Mouse (Mus musculus) heart, embryonic 10.5 days (tissue): ENCODE data around the gene Map3k7cl. TPM values are rescaled to one million over a fixed set of nuclear protein-coding genes. Genes with fewer than 3 reads are reported as not detected.

ENCODE experiments used
- DNase-seq: peaks from one replicate; pipeline ENCODE4 v3.0.0-alpha.2; 2017; ENCODE audit warnings: low spot score
- H3K27ac ChIP-seq: fragments of 300-500 bp; sonication (generic); 2 replicates; pipeline ENCODE4 v1.5.1; 2016; ENCODE audit warnings: mild to moderate bottlenecking
- H3K27me3 ChIP-seq: fragments of 300-500 bp; sonication (generic); 2 replicates; pipeline ENCODE4 v1.6.1; 2016; ENCODE audit warnings: mild to moderate bottlenecking; ENCODE audit not compliant: poor library complexity, insufficient read depth, severe bottlenecking
- H3K36me3 ChIP-seq: fragments of 300-500 bp; sonication (generic); 2 replicates; pipeline ENCODE4 v1.6.1; 2016; ENCODE audit warnings: mild to moderate bottlenecking, moderate library complexity
- H3K4me1 ChIP-seq: fragments of 300-500 bp; sonication (generic); 2 replicates; pipeline ENCODE4 v1.6.1; 2016; ENCODE audit warnings: mild to moderate bottlenecking
- H3K4me3 ChIP-seq: fragments of 300-500 bp; sonication (generic); 2 replicates; pipeline ENCODE4 v1.5.1; 2016; ENCODE audit warnings: mild to moderate bottlenecking, moderate library complexity
- H3K9me3 ChIP-seq: fragments of 300-500 bp; sonication (generic); 2 replicates; pipeline ENCODE4 v1.6.1; 2016; ENCODE audit warnings: mild to moderate bottlenecking, moderate library complexity
- whole genome bisulfite sequencing: fragments of 180-500 bp; shearing (Covaris S2); methylation state at CpG from one replicate; pipeline ENCODE4 v1.1.7; 2016; 5-methylcytosine and 5-hydroxymethylcytosine counted together
- polyA plus RNA-seq: library from polyadenylated mRNA; unstranded; fragments of >200 nt; fragmentation: Nextera tagmentation; extraction: Ambion mirVana; gene quantifications from 2 replicates; pipeline ENCODE4 v1.2.1, GENCODE M21; 2016

The Map3k7cl gene
- polyA plus RNA-seq, 1 experiment from 2014 or later = not detected

GRCm38 (mm10) chr16:87569576-87570105 is 16.5 kb downstream of the Map3k7cl start:
- no peaks in the 10 kb centered on the region for H3K4me1 ChIP-seq
- no peak overlapping the region for H3K27ac ChIP-seq
- no peaks in the 10 kb centered on the region for H3K36me3 ChIP-seq
- no peaks in the 10 kb centered on the region for H3K27me3 ChIP-seq
- no peak overlapping the region for H3K4me3 ChIP-seq
- no peaks in the 10 kb centered on the region for H3K9me3 ChIP-seq
- no peak for DNase-seq
- 87% methylated on average over 7 of the region's 7 CpGs for WGBS

GRCm38 (mm10) chr16:87570334-87570733 is 17.2 kb downstream of the Map3k7cl start:
- DNase-seq = no peak
- WGBS = 73% methylated on average over 7 of the region's 7 CpGs
- Histone ChIP-seq H3K27ac (no peak overlapping the region), H3K4me1 (no peaks in the 10 kb centered on the region), H3K4me3 (no peak overlapping the region), H3K36me3 (no peaks in the 10 kb centered on the region), H3K9me3 (no peaks in the 10 kb centered on the region), H3K27me3 (no peaks in the 10 kb centered on the region)

- DNase-seq = no peak
- no peak overlapping the region for H3K4me3 ChIP-seq
- H3K27me3 ChIP-seq = no peaks in the 10 kb centered on the region
- 75% methylated on average over 5 of the region's 5 CpGs for WGBS
- no peaks in the 10 kb centered on the region for H3K9me3 ChIP-seq
- H3K4me1 ChIP-seq = no peaks in the 10 kb centered on the region
- H3K36me3 ChIP-seq = no peaks in the 10 kb centered on the region
- no peak overlapping the region for H3K27ac ChIP-seq
Measured at GRCm38 (mm10) chr16:87573409-87573808, 20.3 kb downstream of the Map3k7cl start.

DNA sequence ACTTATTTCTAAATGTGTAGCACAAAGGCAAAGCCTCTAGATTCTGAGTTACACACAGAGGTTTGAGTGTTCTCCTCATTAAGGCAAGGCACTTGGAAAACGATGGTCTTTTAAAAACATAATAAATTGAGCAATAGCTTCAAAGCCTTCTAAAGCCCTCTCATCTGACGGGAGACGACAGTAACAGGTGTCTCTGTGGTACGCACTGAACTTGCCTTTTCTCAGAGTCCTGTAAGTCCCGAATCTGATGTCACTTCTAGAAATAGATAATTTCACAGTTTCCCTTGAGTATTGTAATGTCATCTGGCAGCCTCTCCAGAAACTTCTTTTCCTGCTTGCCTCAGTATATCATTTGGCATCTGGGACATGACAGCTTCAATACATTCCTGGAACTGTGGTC is 21.0 kb downstream of the Map3k7cl start:
- Histone ChIP-seq H3K36me3 (no peaks in the 10 kb centered on the region), H3K9me3 (no peaks in the 10 kb centered on the region), H3K4me1 (no peaks in the 10 kb centered on the region), H3K27ac (no peak overlapping the region), H3K27me3 (no peaks in the 10 kb centered on the region), H3K4me3 (no peak overlapping the region)
- WGBS = 82% methylated on average over 5 of the region's 5 CpGs
- DNase-seq = no peak

- Histone ChIP-seq H3K4me1 (no peaks in the 10 kb centered on the region), H3K27ac (peak overlapping the region; percentile 10; the same call in 1 of the 2 replicates), H3K36me3 (no peaks in the 10 kb centered on the region), H3K4me3 (no peak overlapping the region), H3K27me3 (no peaks in the 10 kb centered on the region), H3K9me3 (no peaks in the 10 kb centered on the region)
- no peak for DNase-seq
- 69% methylated on average over 10 of the region's 10 CpGs for WGBS
Measured at GRCm38 (mm10) chr16:87575600-87575999, 22.5 kb downstream of the Map3k7cl start.

DNA sequence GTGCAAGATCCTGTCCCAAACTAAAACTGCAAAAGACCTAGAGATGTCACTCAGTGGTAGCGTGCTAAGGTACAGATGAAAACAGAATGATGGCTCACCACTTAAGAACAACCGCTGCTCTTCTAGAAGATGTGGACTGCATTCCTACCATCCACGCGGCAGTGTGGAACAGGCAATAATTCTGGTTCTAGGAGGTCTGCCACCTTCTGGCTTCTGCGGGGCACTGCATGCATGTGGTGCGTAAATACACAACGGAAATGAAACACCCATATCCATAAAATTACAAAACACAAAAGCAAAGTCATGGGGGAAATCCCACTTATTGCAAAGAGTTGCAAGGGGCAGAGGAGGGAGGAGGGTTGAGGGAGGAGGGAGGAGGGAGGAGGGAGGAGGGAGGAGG is 25.8 kb downstream of the Map3k7cl start:
- WGBS = 80% methylated on average over 7 of the region's 7 CpGs
- Histone ChIP-seq H3K27me3 (no peaks in the 10 kb centered on the region), H3K4me1 (no peaks in the 10 kb centered on the region), H3K4me3 (no peak overlapping the region), H3K9me3 (no peaks in the 10 kb centered on the region), H3K27ac (no peak overlapping the region), H3K36me3 (no peaks in the 10 kb centered on the region)
- DNase-seq = no peak

DNA sequence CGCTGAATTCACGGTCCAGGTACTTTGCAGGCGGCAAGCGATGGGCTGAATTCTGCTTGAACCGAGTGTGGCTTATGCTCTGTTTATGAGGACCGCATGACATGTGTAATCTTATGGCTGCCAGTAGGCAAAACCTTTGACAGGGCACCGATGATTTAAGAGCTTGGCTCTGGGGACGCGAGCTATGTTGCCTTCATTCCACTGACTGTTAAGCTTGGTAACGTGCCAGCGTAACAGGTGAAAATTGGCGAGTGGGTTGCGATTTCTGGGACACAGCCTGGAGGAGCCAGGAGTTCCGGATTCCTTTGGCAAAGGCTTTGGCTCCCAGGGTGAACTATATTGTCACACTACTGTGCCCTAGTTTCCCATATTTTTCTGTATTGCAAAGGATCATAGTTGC is 26.3 kb downstream of the Map3k7cl start:
- Histone ChIP-seq H3K9me3 (no peaks in the 10 kb centered on the region), H3K4me1 (no peaks in the 10 kb centered on the region), H3K36me3 (no peaks in the 10 kb centered on the region), H3K27me3 (no peaks in the 10 kb centered on the region), H3K4me3 (no peak overlapping the region), H3K27ac (no peak overlapping the region)
- no peak for DNase-seq
- 87% methylated on average over 14 of the region's 14 CpGs for WGBS

DNA sequence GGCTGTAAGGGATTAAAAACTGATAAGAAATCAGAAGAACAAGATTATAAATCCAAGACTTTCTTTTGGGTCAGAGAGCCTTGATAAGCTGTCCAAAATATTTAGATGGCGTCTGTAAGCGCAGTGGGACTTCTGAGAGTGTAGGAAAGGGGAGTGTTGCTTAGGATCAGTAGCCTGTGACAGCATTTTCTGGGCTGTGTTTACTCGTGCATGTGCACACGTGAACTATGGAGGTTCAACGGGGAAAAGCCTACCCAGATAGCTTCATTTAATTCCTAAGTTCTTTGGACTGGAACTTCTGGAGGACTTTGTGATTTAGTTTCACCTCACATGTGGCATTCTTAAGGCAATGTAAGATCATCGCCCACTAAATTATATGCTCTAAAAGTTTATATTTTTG is 29.6 kb downstream of the Map3k7cl start:
- no peaks in the 10 kb centered on the region for H3K9me3 ChIP-seq
- no peaks in the 10 kb centered on the region for H3K4me1 ChIP-seq
- no peak for DNase-seq
- H3K36me3 ChIP-seq = no peaks in the 10 kb centered on the region
- 88% methylated on average over 6 of the region's 6 CpGs for WGBS
- no peak overlapping the region for H3K27ac ChIP-seq
- H3K27me3 ChIP-seq = no peaks in the 10 kb centered on the region
- no peak overlapping the region for H3K4me3 ChIP-seq

- Histone ChIP-seq H3K27me3 (no peaks in the 10 kb centered on the region), H3K4me3 (no peak overlapping the region), H3K9me3 (no peaks in the 10 kb centered on the region), H3K27ac (no peak overlapping the region), H3K4me1 (no peaks in the 10 kb centered on the region), H3K36me3 (no peaks in the 10 kb centered on the region)
- DNase-seq = no peak
- 78% methylated on average over 7 of the region's 7 CpGs for WGBS
Measured at GRCm38 (mm10) chr16:87584618-87585017, 31.5 kb downstream of the Map3k7cl start.

DNA sequence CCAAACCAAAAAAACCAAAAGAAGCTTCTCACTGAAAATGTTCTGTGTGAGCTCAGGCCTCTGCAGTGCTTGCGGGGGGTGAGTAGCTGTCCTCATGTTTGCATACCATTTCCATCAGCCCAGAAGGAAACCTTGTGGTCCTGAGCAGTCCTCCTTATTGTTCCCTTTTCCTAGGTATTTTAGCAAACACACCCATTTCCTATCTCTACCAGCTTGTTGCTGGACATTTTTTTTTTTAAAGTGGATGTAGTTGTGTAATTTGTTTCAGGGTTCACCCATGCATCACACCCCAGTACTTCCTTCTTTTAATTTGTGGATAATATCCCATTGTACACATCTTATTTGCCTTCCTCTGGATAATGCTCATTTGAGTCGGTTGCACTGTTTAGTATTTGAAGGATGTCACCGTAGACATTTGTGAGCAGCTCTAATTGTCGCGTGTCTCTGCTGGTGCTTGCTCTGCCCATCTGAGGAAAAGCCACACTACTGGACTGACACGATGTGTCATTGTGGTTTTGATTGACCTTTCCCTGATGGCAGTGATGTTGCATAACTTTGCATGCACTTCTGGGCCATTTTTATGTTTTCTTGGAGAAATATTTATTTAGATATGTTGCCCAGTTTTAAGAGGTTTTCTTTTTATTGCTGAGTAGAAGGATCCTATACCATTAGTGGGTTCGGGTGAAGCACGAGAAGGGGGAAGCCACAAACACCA is 32.6 kb downstream of the Map3k7cl start:
- WGBS = 88% methylated on average over 8 of the region's 8 CpGs
- no peaks in the 10 kb centered on the region for H3K9me3 ChIP-seq
- no peaks in the 10 kb centered on the region for H3K4me1 ChIP-seq
- no peak for DNase-seq
- no peak overlapping the region for H3K4me3 ChIP-seq
- H3K27ac ChIP-seq = no peak overlapping the region
- no peaks in the 10 kb centered on the region for H3K27me3 ChIP-seq
- H3K36me3 ChIP-seq = no peaks in the 10 kb centered on the region

DNA sequence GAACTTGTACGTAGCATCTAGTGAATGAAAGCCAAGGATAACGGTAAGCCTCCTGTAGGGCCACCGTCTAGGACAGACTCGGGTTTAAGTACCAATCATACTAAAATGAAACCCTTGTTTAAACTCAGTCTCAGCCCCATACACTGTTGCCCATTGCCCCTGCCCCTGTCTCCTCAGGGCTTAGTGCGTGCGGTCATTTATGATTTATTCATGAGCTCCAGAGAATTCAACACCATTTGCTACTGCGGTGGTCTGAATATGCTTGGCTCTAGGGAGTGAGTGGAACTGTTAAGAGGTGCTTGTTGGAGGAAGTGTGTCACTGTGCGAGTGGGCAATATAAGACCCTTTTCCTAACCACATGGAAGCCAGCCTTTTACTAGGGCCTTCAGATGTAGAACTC is 34.7 kb downstream of the Map3k7cl start:
- H3K4me1 ChIP-seq = no peaks in the 10 kb centered on the region
- no peaks in the 10 kb centered on the region for H3K9me3 ChIP-seq
- no peak for DNase-seq
- H3K27ac ChIP-seq = no peak overlapping the region
- H3K36me3 ChIP-seq = no peaks in the 10 kb centered on the region
- 87% methylated on average over 8 of the region's 8 CpGs for WGBS
- H3K27me3 ChIP-seq = no peaks in the 10 kb centered on the region
- H3K4me3 ChIP-seq = no peak overlapping the region

- Histone ChIP-seq H3K27ac (no peak overlapping the region), H3K27me3 (no peaks in the 10 kb centered on the region), H3K9me3 (no peaks in the 10 kb centered on the region), H3K36me3 (no peaks in the 10 kb centered on the region), H3K4me1 (peaks cover 16% of the 10 kb centered on the region), H3K4me3 (no peak overlapping the region)
- DNase-seq = no peak
- 66% methylated on average over 10 of the region's 10 CpGs for WGBS
Measured at GRCm38 (mm10) chr16:87594145-87594544, 41.0 kb downstream of the Map3k7cl start.

DNA sequence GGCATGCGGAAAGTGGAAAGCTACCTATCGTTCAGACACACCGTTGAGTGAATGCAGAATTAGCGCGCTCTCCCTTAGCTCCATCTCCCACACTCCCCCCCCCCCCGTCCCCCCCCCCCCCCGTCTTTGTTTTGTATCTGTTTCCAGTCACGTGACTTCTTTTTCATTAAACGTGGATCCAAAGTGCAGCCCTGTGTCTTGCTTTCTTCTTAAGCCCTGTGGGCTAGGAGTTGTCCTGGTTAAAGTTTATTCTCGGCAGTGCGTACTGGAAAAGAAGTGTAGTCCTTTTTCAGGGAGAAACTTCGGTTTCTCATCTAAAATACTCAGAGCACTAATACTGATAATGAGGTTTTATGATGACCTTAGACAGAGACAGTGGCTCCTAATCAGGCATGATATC is 42.0 kb downstream of the Map3k7cl start:
- no peak for DNase-seq
- Histone ChIP-seq H3K27me3 (no peaks in the 10 kb centered on the region), H3K4me3 (no peak overlapping the region), H3K27ac (no peak overlapping the region), H3K4me1 (peaks cover 20% of the 10 kb centered on the region), H3K9me3 (no peaks in the 10 kb centered on the region), H3K36me3 (no peaks in the 10 kb centered on the region)
- 84% methylated on average over 11 of the region's 12 CpGs for WGBS
